Mouse (Mus musculus) spleen, postnatal 14 days (tissue): ENCODE data around the gene D930007J09Rik.

Source experiments
- DNase-seq, 2 experiments: peaks; one replicate each; pipeline ENCODE4 v3.0.0; 2021 to 2022; ENCODE audit warnings: low spot score in 2 of 2

D930007J09Rik gene

GRCm38 (mm10) chr13:32802259-32803081, at the start of gene D930007J09Rik:
TSS of gene D930007J09Rik (minus strand) at chr13:32802849.
- DNase-seq: peak; percentile 11 to 26

GRCm38 (mm10) chr13:32851967-32852366, 49.3 kb upstream of the D930007J09Rik start:
- DNase-seq: no peak

GRCm38 (mm10) chr13:32850668-32851404, 48.2 kb upstream of the D930007J09Rik start, which contains the start of gene Serpinb1a:
TSS of gene Serpinb1a (minus strand) at chr13:32851185.
- DNase-seq: peak; percentile 42 to 59

GRCm38 (mm10) chr13:32850156-32850555, 47.5 kb upstream of the D930007J09Rik start:
- no peak for DNase-seq

- DNase-seq: no peak
Observed at GRCm38 (mm10) chr13:32849531-32850123, 47.0 kb upstream of the D930007J09Rik start.

GRCm38 (mm10) chr13:32849092-32849491, 46.4 kb upstream of the D930007J09Rik start:
- no peak for DNase-seq

GRCm38 (mm10) chr13:32846221-32846620, 43.6 kb upstream of the D930007J09Rik start:
- no peak for DNase-seq

GRCm38 (mm10) chr13:32841349-32841748, 38.7 kb upstream of the D930007J09Rik start:
- DNase-seq: no peak

- DNase-seq: no peak
Observed at GRCm38 (mm10) chr13:32839314-32839713, 36.7 kb upstream of the D930007J09Rik start.

- DNase-seq: no peak
Observed at GRCm38 (mm10) chr13:32834513-32834912, 31.9 kb upstream of the D930007J09Rik start.

GRCm38 (mm10) chr13:32833237-32833636, 30.6 kb upstream of the D930007J09Rik start:
- DNase-seq: no peak

- DNase-seq: no peak
Observed at GRCm38 (mm10) chr13:32832776-32833175, 30.1 kb upstream of the D930007J09Rik start.

- peak in 1 of 2 experiments; percentile 31 for DNase-seq
Observed at GRCm38 (mm10) chr13:32831505-32832273, 29.0 kb upstream of the D930007J09Rik start.

- no peak for DNase-seq
Observed at GRCm38 (mm10) chr13:32828886-32829285, 26.2 kb upstream of the D930007J09Rik start.

GRCm38 (mm10) chr13:32827951-32828350, 25.3 kb upstream of the D930007J09Rik start:
- DNase-seq: peak; percentile 56 to 76

GRCm38 (mm10) chr13:32827111-32827822, 24.6 kb upstream of the D930007J09Rik start:
- DNase-seq: no peak

GRCm38 (mm10) chr13:32825546-32825945, 22.9 kb upstream of the D930007J09Rik start:
- DNase-seq: no peak

- no peak for DNase-seq
Observed at GRCm38 (mm10) chr13:32824377-32825330, 22.0 kb upstream of the D930007J09Rik start.

GRCm38 (mm10) chr13:32823126-32823525, 20.5 kb upstream of the D930007J09Rik start:
- DNase-seq: no peak

GRCm38 (mm10) chr13:32821671-32822070, 19.0 kb upstream of the D930007J09Rik start:
- no peak for DNase-seq
